Mouse (Mus musculus): Measurements from ENCODE around the gene Fbxo39.

GRCm38 (mm10) chr11:72266207-72266959 is 47.9 kb upstream of the Fbxo39 start:
- TF ChIP-seq TAL1 (IDR thresholded peaks at IDR 0.05; ENCODE audit: low read length): no peak
- no peak for TF ChIP-seq GATA1 (IDR thresholded peaks at IDR 0.05; ENCODE audit: low read length)
